Mouse (Mus musculus) C2C12 (cell line): ENCODE results near the gene Fundc1.

ENCODE experiments used
- CEBPB ChIP-seq: IDR thresholded peaks from one replicate; pipeline ENCODE4 v1.6.1; 2011; ENCODE audit warnings: low read depth, mild to moderate bottlenecking, control low read depth, moderate library complexity
- CTCF ChIP-seq: IDR thresholded peaks from one replicate; pipeline ENCODE4 v1.5.1; 2011; ENCODE audit not compliant: control insufficient read depth, insufficient read depth, insufficient read length
- MAX ChIP-seq: IDR thresholded peaks from one replicate; pipeline ENCODE4 v1.6.1; 2011; ENCODE audit warnings: mild to moderate bottlenecking, control low read depth
- MYOD1 ChIP-seq: IDR thresholded peaks from one replicate; pipeline ENCODE4 v1.6.1; 2011; ENCODE audit warnings: low read depth; ENCODE audit not compliant: control insufficient read depth, insufficient read length
- MYOG ChIP-seq: IDR thresholded peaks from one replicate; pipeline ENCODE4 v1.6.1; 2011; ENCODE audit not compliant: control insufficient read depth, insufficient read length; ENCODE audit errors: extremely low read depth
- USF1 ChIP-seq: IDR thresholded peaks from one replicate; pipeline ENCODE4 v1.6.1; 2011; ENCODE audit warnings: low read depth, mild to moderate bottlenecking, control low read depth, moderate library complexity

DNA sequence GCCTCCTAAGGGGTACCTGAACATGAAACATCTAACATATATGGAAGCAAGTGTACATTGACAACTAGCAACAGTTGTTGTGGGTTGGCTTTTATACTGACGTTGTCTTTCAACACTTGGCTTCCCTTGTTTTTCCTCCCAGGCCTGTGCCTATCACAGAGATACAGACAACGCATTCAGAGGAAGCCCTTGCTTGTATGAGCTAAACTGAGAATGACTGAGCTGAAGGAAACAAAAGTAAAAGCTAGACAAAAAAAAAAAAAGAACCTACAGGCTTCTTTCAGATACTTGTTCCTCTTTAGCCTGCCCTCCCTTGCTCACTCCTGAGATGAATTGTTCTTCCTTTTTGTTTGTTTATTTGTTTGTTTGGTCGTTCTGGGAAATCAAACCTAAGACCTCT lies 58.1 kb downstream of the Fundc1 start:
- TF ChIP-seq CEBPB = no peak
- no peak for TF ChIP-seq CTCF
- TF ChIP-seq MYOD1 = no peak
- no peak for TF ChIP-seq USF1
- TF ChIP-seq MAX = no peak
- no peak for TF ChIP-seq MYOG
